In genomic region chr8:84647461-84647901, GRCm38 (mm10) we compare ENCODE assay signal across 8 mouse cellular contexts. TPM values are rescaled to one million over a fixed set of nuclear protein-coding genes. Genes with fewer than 3 reads are reported as not detected.
DNase-seq lines count a peak whose midpoint lies in the region; ATAC-seq lines count a peak whose summit lies in the region.

No protein-coding gene starts in this region.

- peak overlapping the region; percentile 19 for H3K4me3 ChIP-seq in lung, embryonic 15.5 days
- peak overlapping the region; percentile 25 for H3K4me3 ChIP-seq in forebrain, embryonic 16.5 days (replicated peaks; ENCODE audit: low read length)
- H3K4me3 ChIP-seq in limb, embryonic 13.5 days, result peak overlapping the region; percentile 22
- H3K4me3 ChIP-seq in neural tube, embryonic 11.5 days (ENCODE audit: low read depth, low read length), result no peak overlapping the region

- ATAC-seq in lung, embryonic 15.5 days (ENCODE audit: borderline replicate concordance, extremely low read depth, low FRiP score, low TSS enrichment), result peak; percentile 63; the same call in 1 of the 2 replicates
- peak; percentile 77 for ATAC-seq in forebrain, embryonic 16.5 days
- ATAC-seq in limb, embryonic 13.5 days (ENCODE audit: low FRiP score, low read depth), result no peak
- peak; percentile 80 for ATAC-seq in neural tube, embryonic 11.5 days (ENCODE audit: insufficient read depth, low FRiP score, low TSS enrichment)

- no peaks in the 10 kb centered on the region for H3K9me3 ChIP-seq in lung, embryonic 15.5 days
- no peaks in the 10 kb centered on the region for H3K9me3 ChIP-seq in forebrain, embryonic 16.5 days (ENCODE audit: control insufficient read depth, low read length)
- H3K9me3 ChIP-seq in limb, embryonic 13.5 days, result no peaks in the 10 kb centered on the region
- no peaks in the 10 kb centered on the region for H3K9me3 ChIP-seq in neural tube, embryonic 11.5 days (ENCODE audit: control insufficient read depth, low read length)

- no peaks in the 10 kb centered on the region for H3K27me3 ChIP-seq in lung, embryonic 15.5 days
- H3K27me3 ChIP-seq in forebrain, embryonic 16.5 days (replicated peaks; ENCODE audit: control insufficient read depth, insufficient read depth, low read length), result no peaks in the 10 kb centered on the region
- H3K27me3 ChIP-seq in limb, embryonic 13.5 days, result no peaks in the 10 kb centered on the region
- H3K27me3 ChIP-seq in neural tube, embryonic 11.5 days (ENCODE audit: control insufficient read depth, insufficient read depth, low read length), result no peaks in the 10 kb centered on the region

- H3K4me2 ChIP-seq in lung, embryonic 15.5 days, result peak overlapping the region; percentile 53
- H3K4me2 ChIP-seq in forebrain, embryonic 16.5 days (ENCODE audit: low read length), result peak overlapping the region; percentile 50
- peak overlapping the region; percentile 48 for H3K4me2 ChIP-seq in limb, embryonic 13.5 days (replicated peaks)
- H3K4me2 ChIP-seq in neural tube, embryonic 11.5 days (ENCODE audit: low read depth), result peak overlapping the region; percentile 31

- DNase-seq in lung, postnatal 4 days, result no peak
- peak; percentile 77 for DNase-seq in neural tube, embryonic 11.5 days (ENCODE audit: low spot score)
- no peak for DNase-seq in urinary bladder, adult 18-20 months (ENCODE audit: low spot score in 2 of 2)
- no peak for DNase-seq in ovary, postnatal 10 days (ENCODE audit: low spot score)
- no peak for DNase-seq in frontal cortex, postnatal 10 days (ENCODE audit: low spot score in 2 of 2)

- H3K27ac ChIP-seq in lung, embryonic 15.5 days, result peak overlapping the region; percentile 42; the same call in 1 of the 2 replicates
- H3K27ac ChIP-seq in forebrain, embryonic 16.5 days (ENCODE audit: low read length), result no peak overlapping the region
- peak overlapping the region; percentile 70 for H3K27ac ChIP-seq in limb, embryonic 13.5 days
- H3K27ac ChIP-seq in neural tube, embryonic 11.5 days (ENCODE audit: low read depth, low read length), result no peak overlapping the region; the same call in 1 of the 2 replicates

- peaks cover 10% of the 10 kb centered on the region for H3K4me1 ChIP-seq in lung, embryonic 15.5 days
- H3K4me1 ChIP-seq in forebrain, embryonic 16.5 days (replicated peaks; ENCODE audit: control insufficient read depth, insufficient read depth, low read length), result peaks cover 7% of the 10 kb centered on the region
- peaks cover 26% of the 10 kb centered on the region for H3K4me1 ChIP-seq in limb, embryonic 13.5 days
- peaks cover 7% of the 10 kb centered on the region; the same call in 1 of the 2 replicates for H3K4me1 ChIP-seq in neural tube, embryonic 11.5 days (ENCODE audit: control insufficient read depth, insufficient read depth, low read length)

- peak overlapping the region; percentile 15; the same call in 1 of the 2 replicates for H3K9ac ChIP-seq in lung, embryonic 15.5 days
- H3K9ac ChIP-seq in forebrain, embryonic 16.5 days (replicated peaks; ENCODE audit: low read depth, low read length), result 0 out of 2 replicates have a peak overlapping the region, but pooled peaks have one; percentile 2
- no peak overlapping the region for H3K9ac ChIP-seq in limb, embryonic 13.5 days
- no peak overlapping the region for H3K9ac ChIP-seq in neural tube, embryonic 11.5 days (ENCODE audit: low read length)

- 2% methylated on average over 14 of the region's 14 CpGs for WGBS in lung, embryonic 15.5 days
- WGBS in forebrain, embryonic 16.5 days, result 2% methylated on average over 14 of the region's 14 CpGs
- WGBS in limb, embryonic 13.5 days, result 3% methylated on average over 14 of the region's 14 CpGs
- WGBS in neural tube, embryonic 11.5 days, result 3% methylated on average over 14 of the region's 14 CpGs

- no peaks in the 10 kb centered on the region for H3K36me3 ChIP-seq in lung, embryonic 15.5 days
- no peaks in the 10 kb centered on the region for H3K36me3 ChIP-seq in forebrain, embryonic 16.5 days (ENCODE audit: control insufficient read depth, insufficient read depth)
- H3K36me3 ChIP-seq in limb, embryonic 13.5 days, result no peaks in the 10 kb centered on the region
- no peaks in the 10 kb centered on the region for H3K36me3 ChIP-seq in neural tube, embryonic 11.5 days (ENCODE audit: control insufficient read depth, insufficient read depth, low read length)

RNA-seq across cellular contexts. Expression of gene Ier2, which starts 15.2 kb away (rescaled TPM):
- polyA plus RNA-seq in lung, embryonic 15.5 days (2015; fragmentation: Nextera tagmentation; extraction: Ambion mirVana), result 91.2 and 92.0 TPM in 2 replicates
- 22.5 and 25.5 TPM in 2 replicates for polyA plus RNA-seq in forebrain, embryonic 16.5 days (2015; fragmentation: Nextera tagmentation; extraction: Ambion mirVana)
- 71.9 and 73.0 TPM in 2 replicates for polyA plus RNA-seq in limb, embryonic 13.5 days (2015; fragmentation: Nextera tagmentation; extraction: Ambion mirVana)
- polyA plus RNA-seq in neural tube, embryonic 11.5 days (2014; fragmentation: Nextera tagmentation; extraction: Ambion mirVana), result 71.6 and 79.4 TPM in 2 replicates

RNA-seq across cellular contexts. Expression of gene Trmt1, which starts 38.6 kb away (rescaled TPM):
- polyA plus RNA-seq in lung, embryonic 15.5 days (2015; fragmentation: Nextera tagmentation; extraction: Ambion mirVana), result 57.5 and 58.4 TPM in 2 replicates
- 63.4 and 73.3 TPM in 2 replicates for polyA plus RNA-seq in forebrain, embryonic 16.5 days (2015; fragmentation: Nextera tagmentation; extraction: Ambion mirVana)
- 70.8 and 72.7 TPM in 2 replicates for polyA plus RNA-seq in limb, embryonic 13.5 days (2015; fragmentation: Nextera tagmentation; extraction: Ambion mirVana)
- 60.4 and 60.6 TPM in 2 replicates for polyA plus RNA-seq in neural tube, embryonic 11.5 days (2014; fragmentation: Nextera tagmentation; extraction: Ambion mirVana)

RNA-seq across cellular contexts. Expression of gene Nacc1, which starts 40.2 kb away (rescaled TPM):
- polyA plus RNA-seq in lung, embryonic 15.5 days (2015; fragmentation: Nextera tagmentation; extraction: Ambion mirVana), result 20.2 and 21.6 TPM in 2 replicates
- 15.5 and 15.7 TPM in 2 replicates for polyA plus RNA-seq in forebrain, embryonic 16.5 days (2015; fragmentation: Nextera tagmentation; extraction: Ambion mirVana)
- 15.0 and 15.2 TPM in 2 replicates for polyA plus RNA-seq in limb, embryonic 13.5 days (2015; fragmentation: Nextera tagmentation; extraction: Ambion mirVana)
- polyA plus RNA-seq in neural tube, embryonic 11.5 days (2014; fragmentation: Nextera tagmentation; extraction: Ambion mirVana), result 26.2 and 27.0 TPM in 2 replicates

RNA-seq across cellular contexts. Expression of gene Lyl1, which starts 53.8 kb away (rescaled TPM):
- 11.9 and 12.1 TPM in 2 replicates for polyA plus RNA-seq in lung, embryonic 15.5 days (2015; fragmentation: Nextera tagmentation; extraction: Ambion mirVana)
- 2.6 and 2.9 TPM in 2 replicates for polyA plus RNA-seq in forebrain, embryonic 16.5 days (2015; fragmentation: Nextera tagmentation; extraction: Ambion mirVana)
- 4.1 and 4.9 TPM in 2 replicates for polyA plus RNA-seq in limb, embryonic 13.5 days (2015; fragmentation: Nextera tagmentation; extraction: Ambion mirVana)
- 4.6 and 5.3 TPM in 2 replicates for polyA plus RNA-seq in neural tube, embryonic 11.5 days (2014; fragmentation: Nextera tagmentation; extraction: Ambion mirVana)

Comparison
In these comparisons a context has a peak if more than half of its experiments do, and no peak if none do; other contexts are left out.
1. H3K27ac ChIP-seq: peak in lung, embryonic 15.5 days (single experiment) and limb, embryonic 13.5 days (single experiment); none in forebrain, embryonic 16.5 days (single experiment) and neural tube, embryonic 11.5 days (single experiment).
2. H3K9ac ChIP-seq: peak in lung, embryonic 15.5 days (single experiment) and forebrain, embryonic 16.5 days (single experiment); none in limb, embryonic 13.5 days (single experiment) and neural tube, embryonic 11.5 days (single experiment).
3. Peak in every context shown above with its lines, with median percentiles within 50 percentile points of each other: H3K4me2 ChIP-seq.